Mouse (Mus musculus): ENCODE results near the gene Zfp974.
"Not testable (repeated sequence)": the region's sequence is repeated elsewhere in the genome, so short reads cannot be mapped to it uniquely, and the experiment has no call there.

DNA sequence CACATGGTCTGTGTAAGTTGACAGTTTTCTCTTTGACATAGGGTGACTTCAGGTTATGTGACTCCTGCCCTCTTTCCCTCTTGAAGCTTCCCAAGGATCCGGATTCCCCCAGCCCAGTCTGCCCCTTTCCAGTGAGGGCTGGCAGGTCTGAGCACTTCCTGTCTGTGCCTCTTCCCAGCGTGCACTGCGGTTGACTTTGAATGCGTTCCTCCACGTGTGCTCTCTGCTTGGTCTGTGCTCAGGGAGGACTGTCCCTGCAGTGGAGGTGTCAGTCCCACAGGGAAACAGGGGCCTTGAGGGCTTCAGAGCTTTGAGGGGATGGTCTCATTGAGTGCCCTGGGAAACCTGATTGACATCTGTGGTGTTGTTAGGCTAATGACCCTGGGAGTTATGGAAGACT is 66.7 kb downstream of the Zfp974 start:
- TF ChIP-seq FLI1 (IDR thresholded peaks at IDR 0.05; ENCODE audit: low read length); GATA1 (IDR thresholded peaks at IDR 0.05; ENCODE audit: borderline replicate concordance, low read length): not testable (repeated sequence)
